Mouse (Mus musculus): ENCODE results near the gene Agrp. TPM values are rescaled to one million over a fixed set of nuclear protein-coding genes. Genes with fewer than 3 reads are reported as not detected.

The Agrp gene
- polyA plus RNA-seq, 1 experiment from 2014 or later: 1.3 TPM

DNA sequence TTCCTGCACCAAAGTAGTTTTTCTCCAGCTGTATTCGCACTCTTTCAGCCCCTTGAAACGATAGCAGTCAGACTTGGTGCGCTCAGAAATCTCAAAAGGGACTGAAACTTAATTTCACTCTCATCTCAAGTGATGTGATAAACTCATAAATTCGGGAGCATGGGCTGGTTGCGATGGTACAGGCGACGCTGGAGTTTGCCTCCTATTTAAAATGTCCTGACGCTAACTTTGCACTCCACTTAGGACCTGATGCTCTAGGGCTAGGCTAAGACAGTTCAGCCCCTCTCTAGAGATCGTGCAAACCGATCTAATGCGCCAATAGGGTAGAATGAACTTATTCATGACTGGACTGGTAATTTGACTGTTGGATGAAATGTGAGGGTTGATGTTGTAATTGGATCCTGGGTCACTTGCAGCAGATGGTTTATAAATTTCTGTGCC, 428 bp upstream of the Agrp start:
- Histone ChIP-seq H3K27ac (replicated peaks) (peak overlapping the region; percentile 100), H3K9me3 (no peaks in the 10 kb centered on the region), H3K27me3 (no peaks in the 10 kb centered on the region), H3K4me2 (replicated peaks) (peak overlapping the region; percentile 91), H3K4me1 (peaks cover 24% of the 10 kb centered on the region), H3K9ac (replicated peaks) (peak overlapping the region; percentile 99), H3K36me3 (no peaks in the 10 kb centered on the region), H3K4me3 (peak overlapping the region; percentile 92)
- ATAC-seq (ENCODE audit: low FRiP score, low read depth): no peak
- under 1% methylated on average over 11 of the region's 11 CpGs for WGBS

DNA sequence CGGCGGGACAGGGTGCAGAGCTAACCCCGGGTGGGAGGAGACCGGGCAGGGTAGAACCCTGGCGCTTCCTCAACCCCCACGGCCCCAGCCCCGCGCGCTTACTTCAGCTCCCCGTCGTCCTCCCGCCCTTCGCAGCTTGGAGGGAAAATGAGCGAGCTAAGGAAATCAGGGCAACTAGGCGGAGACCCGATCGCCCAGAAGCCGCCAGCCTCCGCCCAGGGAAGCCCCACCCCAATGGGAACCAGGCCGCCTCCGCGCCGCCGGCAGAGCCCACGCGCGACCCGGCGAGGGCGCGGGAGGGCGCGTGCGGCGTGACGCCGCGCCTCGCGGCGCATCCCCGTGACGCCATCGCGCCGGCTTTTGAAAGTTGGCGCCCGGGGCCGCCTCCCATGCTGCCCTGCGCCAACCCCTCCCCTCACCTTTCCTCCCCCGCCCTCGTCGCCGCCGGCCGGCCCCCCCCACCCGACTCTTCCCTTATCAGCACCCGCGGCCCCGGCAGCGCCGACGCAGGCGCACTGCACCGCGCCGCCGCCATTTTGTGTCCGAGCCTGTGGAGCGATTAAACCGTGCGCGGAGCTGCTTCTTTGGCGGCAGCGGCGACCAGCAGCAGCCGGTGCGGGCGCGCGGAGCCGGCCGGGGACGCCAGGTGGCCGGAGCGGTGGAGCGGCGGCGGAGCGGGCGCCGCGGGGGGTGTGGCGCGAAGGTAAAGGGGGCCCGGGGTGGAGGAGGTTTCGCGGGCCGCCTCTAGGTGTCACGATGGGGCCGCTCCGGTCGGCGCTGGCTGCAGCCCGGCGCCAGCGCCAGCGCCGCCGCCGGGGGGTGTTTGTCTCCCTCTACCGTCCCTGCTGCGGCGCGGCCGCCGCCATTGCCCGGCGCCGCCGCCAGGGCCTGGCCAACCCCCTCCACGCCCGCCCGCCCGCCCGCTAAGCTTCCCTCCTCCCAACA, 903 bp downstream of the Agrp start, which contains the start of gene Ctcf:
Gene Ctcf, plus strand, starts transcription at position 551 of the 945 bp plus-strand sequence.
- Histone ChIP-seq H3K4me1 (peaks cover 24% of the 10 kb centered on the region), H3K27ac (replicated peaks) (peak within 1 kb of the TSS; percentile 100), H3K27me3 (no peaks in the 10 kb centered on the region), H3K36me3 (no peaks in the 10 kb centered on the region), H3K4me3 (peak within 1 kb of the TSS; percentile 92), H3K4me2 (replicated peaks) (peak within 1 kb of the TSS; percentile 91), H3K9me3 (no peaks in the 10 kb centered on the region), H3K9ac (replicated peaks) (peak within 1 kb of the TSS; percentile 99)
- ATAC-seq (ENCODE audit: low FRiP score, low read depth): peak; percentile 94
- under 1% methylated on average over 81 of the region's 126 CpGs for WGBS

DNA sequence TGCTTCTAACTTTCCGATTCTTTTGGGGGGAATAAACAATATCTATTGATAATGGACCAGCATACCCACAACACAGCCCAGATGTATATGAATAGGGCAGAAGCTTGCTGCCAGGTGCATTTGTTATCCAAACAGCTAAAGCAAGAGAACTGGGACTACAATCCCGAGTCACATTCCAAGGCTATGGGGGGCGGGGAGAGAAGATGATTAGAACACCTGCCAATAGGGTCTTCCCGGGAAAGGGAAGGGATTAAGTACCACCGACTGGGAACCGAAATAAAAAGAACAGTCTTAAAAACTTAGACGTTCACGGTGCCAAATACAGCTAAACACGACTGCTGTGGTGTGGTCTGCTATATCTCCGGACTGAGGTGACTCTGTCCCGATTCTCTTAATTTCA, 1.7 kb downstream of the Agrp start:
- ATAC-seq (ENCODE audit: low FRiP score, low read depth): no peak
- no peaks in the 10 kb centered on the region for H3K27me3 ChIP-seq
- H3K36me3 ChIP-seq: no peaks in the 10 kb centered on the region
- peaks cover 24% of the 10 kb centered on the region for H3K4me1 ChIP-seq
- peak overlapping the region; percentile 92 for H3K4me3 ChIP-seq
- WGBS: 2% methylated on average over 11 of the region's 11 CpGs
- H3K9ac ChIP-seq (replicated peaks): peak overlapping the region; percentile 99
- H3K27ac ChIP-seq (replicated peaks): peak overlapping the region; percentile 100
- H3K4me2 ChIP-seq (replicated peaks): peak overlapping the region; percentile 91
- H3K9me3 ChIP-seq: no peaks in the 10 kb centered on the region

DNA sequence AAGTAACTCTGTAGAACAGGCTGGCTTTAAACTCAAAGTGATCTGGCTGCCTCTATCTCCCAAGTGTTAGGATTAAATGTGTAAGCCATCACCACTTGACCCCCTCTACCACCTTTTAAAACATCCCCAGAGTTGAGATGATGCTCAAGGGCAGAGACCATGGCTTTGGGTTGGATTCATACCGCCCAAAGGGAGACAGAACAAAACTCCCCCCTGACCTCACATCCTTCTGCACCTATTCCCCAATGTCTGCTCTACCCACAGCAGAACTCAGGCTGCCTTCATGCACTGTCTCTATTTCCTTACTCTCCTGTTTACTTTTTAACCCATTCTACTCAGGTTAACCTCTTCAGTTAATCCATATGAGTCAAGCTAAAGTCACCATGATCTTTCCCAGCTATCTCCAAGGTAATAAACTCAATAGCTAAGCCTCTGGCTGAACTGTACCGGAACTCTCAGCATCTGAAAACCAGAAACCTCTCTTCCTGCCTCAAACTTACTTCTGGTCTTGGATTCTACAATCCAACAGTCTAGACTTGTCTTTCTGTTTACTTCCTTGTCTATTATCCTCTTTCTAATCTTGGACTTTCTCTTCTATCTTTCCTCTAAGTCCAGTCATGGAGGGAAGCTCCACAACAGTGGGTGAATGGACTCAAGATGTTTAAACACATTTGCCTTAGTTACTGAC, 2.3 kb downstream of the Agrp start:
- no peak overlapping the region for H3K27ac ChIP-seq (replicated peaks)

DNA sequence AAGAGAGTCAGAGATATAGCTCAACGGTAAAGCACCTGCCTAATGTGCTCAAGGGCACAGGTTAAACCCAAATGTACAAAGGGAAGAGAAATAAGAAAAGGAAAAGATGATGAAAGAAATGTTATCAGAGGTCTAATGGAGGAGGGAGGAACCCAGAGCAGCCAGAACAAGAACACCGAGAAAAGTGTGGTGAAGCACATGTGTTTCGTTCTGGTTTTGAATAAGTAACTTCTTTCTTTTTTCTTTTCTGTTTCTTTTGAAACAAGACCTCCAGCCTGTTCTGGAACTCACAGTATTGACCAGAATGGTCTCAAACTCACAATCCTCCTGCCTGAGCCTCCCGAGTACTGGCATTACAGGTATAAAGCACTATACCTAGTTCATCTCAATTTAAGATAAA, 7.9 kb downstream of the Agrp start:
- Histone ChIP-seq H3K4me1 (no peaks in the 10 kb centered on the region), H3K4me3 (no peak overlapping the region), H3K27me3 (no peaks in the 10 kb centered on the region), H3K9me3 (no peaks in the 10 kb centered on the region), H3K9ac (replicated peaks) (no peak overlapping the region), H3K27ac (replicated peaks) (no peak overlapping the region), H3K36me3 (no peaks in the 10 kb centered on the region), H3K4me2 (replicated peaks) (no peak overlapping the region)
- 96% methylated on average over 4 of the region's 4 CpGs for WGBS
- ATAC-seq (ENCODE audit: low FRiP score, low read depth): no peak

More for the DNA sequence above, 2.3 kb downstream of the Agrp start:
- no peaks in the 10 kb centered on the region for H3K27me3 ChIP-seq
- peaks cover 24% of the 10 kb centered on the region for H3K4me1 ChIP-seq
- WGBS: 95% methylated on average over 2 of the region's 2 CpGs
- no peaks in the 10 kb centered on the region for H3K36me3 ChIP-seq
- H3K4me2 ChIP-seq (replicated peaks): peak overlapping the region; percentile 91
- no peak for ATAC-seq (ENCODE audit: low FRiP score, low read depth)
- H3K9me3 ChIP-seq: no peaks in the 10 kb centered on the region
- H3K9ac ChIP-seq (replicated peaks): peak overlapping the region; percentile 99
- H3K4me3 ChIP-seq: peak overlapping the region; percentile 92

DNA sequence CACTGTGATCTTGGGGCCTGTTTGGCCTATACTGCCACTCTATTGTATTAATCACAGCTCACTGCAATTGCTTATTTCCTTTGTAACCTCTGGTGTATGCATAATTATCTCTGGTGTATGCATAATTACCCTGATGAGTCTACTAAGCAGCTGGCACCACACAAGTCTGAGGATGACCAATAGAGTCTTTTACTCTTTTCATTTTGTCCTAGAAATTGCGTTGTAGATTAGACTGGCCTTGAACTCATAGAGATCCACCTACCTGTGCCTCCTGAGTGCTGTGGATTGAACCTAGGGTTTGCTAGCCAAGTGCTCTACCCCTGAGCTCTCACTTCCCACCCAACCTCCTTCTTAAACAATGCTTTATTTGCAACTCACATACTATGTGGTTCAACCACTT, 11.1 kb downstream of the Agrp start:
- Histone ChIP-seq H3K4me2 (replicated peaks) (no peak overlapping the region), H3K27me3 (no peaks in the 10 kb centered on the region), H3K36me3 (peaks cover 15% of the 10 kb centered on the region), H3K4me1 (peaks cover 19% of the 10 kb centered on the region), H3K4me3 (no peak overlapping the region), H3K9me3 (no peaks in the 10 kb centered on the region), H3K9ac (replicated peaks) (no peak overlapping the region), H3K27ac (replicated peaks) (no peak overlapping the region)
- 86% methylated on average over 1 of the region's 1 CpGs for whole genome bisulfite sequencing
- no peak for ATAC-seq (ENCODE audit: low FRiP score, low read depth)

DNA sequence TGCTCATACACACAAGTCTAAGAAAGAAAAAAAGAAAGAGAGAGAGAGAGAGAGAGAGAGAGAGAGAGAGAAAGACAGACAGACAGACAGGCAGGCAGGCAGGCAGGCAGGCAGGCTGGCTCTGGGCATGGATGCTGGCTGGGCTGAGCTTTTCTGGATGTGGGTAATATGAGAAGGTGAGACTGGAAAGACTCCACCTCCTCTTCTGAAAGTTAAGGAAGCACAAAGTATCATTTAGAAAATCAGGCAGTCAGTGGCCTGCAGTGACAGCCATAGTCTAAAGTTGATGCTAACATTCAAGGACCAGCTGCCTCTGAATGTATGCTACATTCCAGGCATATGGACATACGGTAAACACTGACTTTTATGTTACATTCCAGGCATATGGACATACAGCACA, 12.4 kb downstream of the Agrp start:
- Histone ChIP-seq H3K9me3 (no peaks in the 10 kb centered on the region), H3K4me2 (replicated peaks) (no peak overlapping the region), H3K9ac (replicated peaks) (no peak overlapping the region), H3K4me3 (no peak overlapping the region), H3K36me3 (peaks cover 27% of the 10 kb centered on the region), H3K27me3 (no peaks in the 10 kb centered on the region), H3K27ac (replicated peaks) (no peak overlapping the region), H3K4me1 (peaks cover 19% of the 10 kb centered on the region)
- no peak for ATAC-seq (ENCODE audit: low FRiP score, low read depth)
- 81% methylated on average over 1 of the region's 1 CpGs for WGBS

DNA sequence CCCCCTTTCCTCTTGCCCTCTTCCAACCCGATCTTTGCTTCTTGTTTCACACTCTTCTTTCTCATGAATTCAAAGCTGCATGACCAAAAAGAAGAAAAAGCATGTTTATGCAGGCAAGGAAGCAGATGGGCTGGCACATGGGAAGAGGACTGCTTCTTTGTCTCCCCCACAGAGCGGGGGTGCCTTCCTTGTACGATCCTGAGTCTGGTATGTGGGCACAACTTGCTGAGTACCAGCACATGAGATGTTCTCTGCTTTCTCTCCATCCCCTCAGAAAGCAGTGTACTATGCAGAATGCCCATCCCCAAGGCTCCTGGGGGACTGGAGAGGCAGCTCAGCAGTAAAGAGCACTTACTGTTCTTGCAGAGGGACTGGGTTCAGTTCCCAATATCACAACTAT, 12.8 kb downstream of the Agrp start:
- 68% methylated on average over 3 of the region's 3 CpGs for WGBS
- H3K4me2 ChIP-seq (replicated peaks): no peak overlapping the region

DNA sequence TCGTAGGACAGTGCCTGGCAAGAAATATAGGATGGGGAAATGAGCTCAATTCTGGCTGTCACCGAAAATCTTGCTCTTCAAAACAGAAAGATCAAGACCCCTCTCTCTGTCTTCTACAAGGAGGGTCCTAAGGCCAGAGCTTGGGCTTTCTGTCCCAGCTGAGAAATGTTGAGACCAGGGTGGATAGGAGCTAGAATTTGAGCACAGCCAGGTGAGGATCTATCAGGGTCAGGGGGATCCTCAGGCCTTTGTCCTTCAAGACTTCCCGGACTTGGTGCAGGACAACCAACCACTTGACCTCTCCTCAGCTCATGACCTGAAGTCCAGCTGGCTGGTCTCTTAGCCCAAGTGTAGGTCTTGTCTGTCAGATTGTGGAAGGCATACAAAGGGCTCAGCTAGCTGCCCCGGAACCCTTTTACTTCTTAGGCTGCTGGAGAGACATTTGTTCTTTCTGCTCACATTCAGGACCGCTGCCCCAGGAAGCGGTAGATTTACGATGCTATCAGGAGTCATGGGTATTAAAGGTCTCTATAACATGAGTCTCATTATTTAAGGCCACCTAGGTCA, 13.4 kb downstream of the Agrp start:
- H3K4me1 ChIP-seq: peaks cover 19% of the 10 kb centered on the region
- no peak overlapping the region; the same call in 1 of the 2 replicates for H3K9ac ChIP-seq (replicated peaks)
- H3K27ac ChIP-seq (replicated peaks): peak overlapping the region; percentile 20; the same call in 1 of the 2 replicates
- ATAC-seq (ENCODE audit: low FRiP score, low read depth): no peak
- no peaks in the 10 kb centered on the region for H3K27me3 ChIP-seq
- no peak overlapping the region for H3K4me2 ChIP-seq (replicated peaks)
- 54% methylated on average over 7 of the region's 7 CpGs for WGBS
- H3K4me3 ChIP-seq: no peak overlapping the region
- peaks cover 38% of the 10 kb centered on the region for H3K36me3 ChIP-seq
- no peaks in the 10 kb centered on the region for H3K9me3 ChIP-seq

More for the DNA sequence above, 12.8 kb downstream of the Agrp start:
- Histone ChIP-seq H3K9ac (replicated peaks) (no peak overlapping the region), H3K4me1 (peaks cover 19% of the 10 kb centered on the region), H3K27ac (replicated peaks) (no peak overlapping the region), H3K4me3 (no peak overlapping the region), H3K9me3 (no peaks in the 10 kb centered on the region), H3K36me3 (peaks cover 31% of the 10 kb centered on the region), H3K27me3 (no peaks in the 10 kb centered on the region)
- ATAC-seq (ENCODE audit: low FRiP score, low read depth): no peak

DNA sequence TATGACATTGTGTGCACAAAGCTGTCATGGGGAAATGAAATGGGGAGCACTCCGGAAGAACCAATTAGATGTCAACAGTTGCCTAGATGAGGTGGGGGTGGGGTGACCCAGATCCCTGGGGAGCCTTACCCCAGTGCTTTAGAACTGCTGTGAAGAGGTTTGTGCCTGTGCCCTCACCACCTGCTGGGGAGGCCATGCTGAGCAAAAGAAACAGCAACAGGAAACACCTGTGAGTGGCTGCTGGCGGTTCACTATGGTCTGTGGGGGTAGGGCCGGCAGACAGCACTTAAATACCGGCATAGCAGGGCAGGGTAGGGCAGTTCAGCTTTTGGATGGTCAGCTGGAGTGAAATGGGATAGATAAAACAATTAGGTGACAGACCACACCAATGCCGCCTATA, 14.1 kb downstream of the Agrp start:
- Histone ChIP-seq H3K4me3 (no peak overlapping the region), H3K9ac (replicated peaks) (no peak overlapping the region; the same call in 1 of the 2 replicates), H3K27me3 (no peaks in the 10 kb centered on the region), H3K27ac (replicated peaks) (0 out of 2 replicates have a peak overlapping the region, but pooled peaks have one; percentile 75), H3K4me2 (replicated peaks) (no peak overlapping the region), H3K36me3 (peaks cover 44% of the 10 kb centered on the region), H3K9me3 (no peaks in the 10 kb centered on the region), H3K4me1 (peaks cover 19% of the 10 kb centered on the region)
- no peak for ATAC-seq (ENCODE audit: low FRiP score, low read depth)
- WGBS: 23% methylated on average over 5 of the region's 5 CpGs

DNA sequence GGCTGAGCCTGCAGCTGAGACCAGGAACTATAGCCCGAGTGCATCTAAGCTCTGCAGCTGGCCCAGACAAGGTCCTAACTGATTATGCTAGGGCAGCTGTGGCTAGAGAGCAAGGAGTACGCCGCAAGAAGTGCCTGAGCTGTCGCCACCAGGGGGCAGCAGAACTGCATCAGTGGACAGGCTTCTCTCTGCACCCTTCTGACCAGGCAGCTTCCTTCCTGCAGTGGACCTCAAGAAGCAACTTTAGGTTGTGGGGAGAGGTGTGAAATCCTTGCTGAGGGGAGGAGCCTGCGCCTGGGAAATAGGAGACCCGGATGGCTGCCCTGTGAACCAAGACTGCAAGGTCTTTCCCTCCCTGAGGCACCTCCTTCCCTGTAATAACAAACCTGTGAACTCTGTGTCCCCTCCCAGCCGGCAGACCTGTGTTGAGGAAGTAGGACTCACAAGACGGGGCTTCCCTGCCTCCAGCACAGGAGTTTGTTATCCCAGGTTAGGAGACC, 14.7 kb downstream of the Agrp start:
- peak; percentile 87 for ATAC-seq (ENCODE audit: low FRiP score, low read depth)
- no peak overlapping the region for H3K4me3 ChIP-seq
- H3K9ac ChIP-seq (replicated peaks): no peak overlapping the region
- 8% methylated on average over 8 of the region's 8 CpGs for WGBS
- peaks cover 51% of the 10 kb centered on the region for H3K36me3 ChIP-seq
- H3K9me3 ChIP-seq: no peaks in the 10 kb centered on the region
- no peaks in the 10 kb centered on the region for H3K27me3 ChIP-seq
- peaks cover 19% of the 10 kb centered on the region for H3K4me1 ChIP-seq
- no peak overlapping the region for H3K4me2 ChIP-seq (replicated peaks)
- H3K27ac ChIP-seq (replicated peaks): peak overlapping the region; percentile 75
